Mouse (Mus musculus): ENCODE results near the gene Fgfr2. TPM values are rescaled to one million over a fixed set of nuclear protein-coding genes. Genes with fewer than 3 reads are reported as not detected.

Fgfr2 gene
- polyA plus RNA-seq, 1 experiment: 1.7 TPM

DNA sequence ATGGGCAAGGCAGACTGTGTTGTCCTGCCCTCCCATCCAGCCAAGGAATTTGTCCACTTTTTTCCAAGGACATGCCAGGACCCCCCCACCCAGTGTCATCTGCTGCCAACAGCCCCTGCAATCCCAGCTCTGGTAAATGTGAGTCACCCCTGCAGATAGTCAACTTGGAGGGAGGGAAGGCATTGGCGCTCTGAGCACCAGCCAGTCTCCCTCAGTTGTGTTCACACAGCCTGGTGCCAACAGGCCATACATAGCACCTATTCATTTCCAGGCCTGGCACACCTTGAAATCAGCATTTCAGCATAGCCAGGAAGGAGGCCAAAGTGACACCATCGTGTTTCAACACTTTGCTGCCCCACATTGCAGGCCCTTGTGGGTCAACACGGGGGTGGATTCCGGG lies 439.2 kb downstream of the Fgfr2 start:
- H3K4me3 ChIP-seq (ENCODE audit: insufficient read depth, poor library complexity, severe bottlenecking): no peak overlapping the region
- H3K79me2 ChIP-seq (ENCODE audit: control insufficient read depth, insufficient read depth): no peaks in the 10 kb centered on the region
- H3K79me3 ChIP-seq (ENCODE audit: low read depth): no peaks in the 10 kb centered on the region
- no peaks in the 10 kb centered on the region for H3K36me3 ChIP-seq (ENCODE audit: control insufficient read depth, insufficient read depth)
- H3K27me3 ChIP-seq (ENCODE audit: control insufficient read depth, insufficient read depth, insufficient read length): no peaks in the 10 kb centered on the region
- H3ac ChIP-seq (ENCODE audit: control insufficient read depth, insufficient read length, low read depth): no peak overlapping the region
- no peak for TF ChIP-seq FOSL1 (IDR thresholded peaks at IDR 0.05; ENCODE audit: insufficient read depth, low read length, poor library complexity, severe bottlenecking)
- TF ChIP-seq CTCF (IDR thresholded peaks at IDR 0.05; ENCODE audit: control insufficient read depth, insufficient read depth, insufficient read length): no peak
- no peak for TF ChIP-seq MYOG (IDR thresholded peaks at IDR 0.05; ENCODE audit: control insufficient read depth, extremely low read depth, insufficient read length)
- TF ChIP-seq MYOD1 (IDR thresholded peaks at IDR 0.05; ENCODE audit: control insufficient read depth, insufficient read length, low read depth): no peak
- no peak for TF ChIP-seq USF1 (IDR thresholded peaks at IDR 0.05; ENCODE audit: low read depth)
- TF ChIP-seq CEBPB (IDR thresholded peaks at IDR 0.05; ENCODE audit: low read depth): no peak
- TF ChIP-seq MAX (IDR thresholded peaks at IDR 0.05): no peak

DNA sequence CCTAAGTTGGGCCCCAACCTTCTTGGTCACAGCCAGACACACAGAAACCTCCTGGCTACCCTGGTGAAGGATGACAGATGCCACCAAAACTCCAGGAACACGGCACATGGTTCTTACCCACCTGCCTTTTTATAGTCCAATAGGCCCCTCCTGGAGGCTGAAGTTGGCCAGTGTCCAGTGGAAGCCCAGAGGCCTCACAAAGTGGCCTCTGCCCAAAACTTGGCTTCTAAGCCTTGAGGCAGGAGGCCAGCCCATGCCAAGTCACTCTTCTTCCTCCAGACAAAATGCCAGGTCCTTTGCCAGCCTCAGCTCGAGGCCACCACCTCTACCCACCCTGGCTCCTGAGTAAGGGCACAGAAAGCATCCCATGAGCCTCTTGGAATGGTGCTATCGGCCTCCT lies 440.2 kb downstream of the Fgfr2 start:
- Histone ChIP-seq H3K79me2 (ENCODE audit: control insufficient read depth, insufficient read depth) (no peaks in the 10 kb centered on the region), H3K36me3 (ENCODE audit: control insufficient read depth, insufficient read depth) (no peaks in the 10 kb centered on the region), H3ac (ENCODE audit: control insufficient read depth, insufficient read length, low read depth) (no peak overlapping the region), H3K4me3 (ENCODE audit: insufficient read depth, poor library complexity, severe bottlenecking) (no peak overlapping the region), H3K79me3 (ENCODE audit: low read depth) (no peaks in the 10 kb centered on the region), H3K27me3 (ENCODE audit: control insufficient read depth, insufficient read depth, insufficient read length) (no peaks in the 10 kb centered on the region)
- TF ChIP-seq CEBPB (IDR thresholded peaks at IDR 0.05; ENCODE audit: low read depth) (no peak), MAX (IDR thresholded peaks at IDR 0.05) (no peak), MYOD1 (IDR thresholded peaks at IDR 0.05; ENCODE audit: control insufficient read depth, insufficient read length, low read depth) (no peak), MYOG (IDR thresholded peaks at IDR 0.05; ENCODE audit: control insufficient read depth, extremely low read depth, insufficient read length) (no peak), USF1 (IDR thresholded peaks at IDR 0.05; ENCODE audit: low read depth) (no peak), CTCF (IDR thresholded peaks at IDR 0.05; ENCODE audit: control insufficient read depth, insufficient read depth, insufficient read length) (no peak), FOSL1 (IDR thresholded peaks at IDR 0.05; ENCODE audit: insufficient read depth, low read length, poor library complexity, severe bottlenecking) (no peak)

DNA sequence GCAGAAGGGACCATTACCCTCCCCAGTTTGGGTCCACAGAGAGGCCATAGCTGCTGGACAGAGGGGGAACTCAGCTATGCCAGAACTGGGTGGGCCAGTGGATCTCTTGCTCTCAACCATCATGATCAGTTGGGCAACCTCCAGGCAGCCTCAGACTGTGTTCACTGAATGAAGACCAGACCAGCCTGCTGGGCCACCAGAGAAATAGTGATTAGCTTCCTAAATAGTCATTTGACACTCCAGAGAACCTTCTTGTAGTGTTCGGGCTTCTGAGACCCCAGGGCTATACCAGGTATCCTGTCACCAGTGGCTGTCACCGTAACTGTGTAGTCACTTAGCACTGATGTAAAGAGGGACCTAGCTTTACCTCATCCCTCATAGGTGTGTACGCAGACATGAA lies 440.8 kb downstream of the Fgfr2 start:
- no peaks in the 10 kb centered on the region for H3K79me3 ChIP-seq (ENCODE audit: low read depth)
- H3K27me3 ChIP-seq (ENCODE audit: control insufficient read depth, insufficient read depth, insufficient read length): no peaks in the 10 kb centered on the region
- TF ChIP-seq MYOG (IDR thresholded peaks at IDR 0.05; ENCODE audit: control insufficient read depth, extremely low read depth, insufficient read length) (no peak), USF1 (IDR thresholded peaks at IDR 0.05; ENCODE audit: low read depth) (no peak), CTCF (IDR thresholded peaks at IDR 0.05; ENCODE audit: control insufficient read depth, insufficient read depth, insufficient read length) (no peak), MYOD1 (IDR thresholded peaks at IDR 0.05; ENCODE audit: control insufficient read depth, insufficient read length, low read depth) (no peak), CEBPB (IDR thresholded peaks at IDR 0.05; ENCODE audit: low read depth) (no peak), FOSL1 (IDR thresholded peaks at IDR 0.05; ENCODE audit: insufficient read depth, low read length, poor library complexity, severe bottlenecking) (no peak), MAX (IDR thresholded peaks at IDR 0.05) (no peak)
- H3ac ChIP-seq (ENCODE audit: control insufficient read depth, insufficient read length, low read depth): no peak overlapping the region
- no peaks in the 10 kb centered on the region for H3K79me2 ChIP-seq (ENCODE audit: control insufficient read depth, insufficient read depth)
- no peaks in the 10 kb centered on the region for H3K36me3 ChIP-seq (ENCODE audit: control insufficient read depth, insufficient read depth)
- no peak overlapping the region for H3K4me3 ChIP-seq (ENCODE audit: insufficient read depth, poor library complexity, severe bottlenecking)

DNA sequence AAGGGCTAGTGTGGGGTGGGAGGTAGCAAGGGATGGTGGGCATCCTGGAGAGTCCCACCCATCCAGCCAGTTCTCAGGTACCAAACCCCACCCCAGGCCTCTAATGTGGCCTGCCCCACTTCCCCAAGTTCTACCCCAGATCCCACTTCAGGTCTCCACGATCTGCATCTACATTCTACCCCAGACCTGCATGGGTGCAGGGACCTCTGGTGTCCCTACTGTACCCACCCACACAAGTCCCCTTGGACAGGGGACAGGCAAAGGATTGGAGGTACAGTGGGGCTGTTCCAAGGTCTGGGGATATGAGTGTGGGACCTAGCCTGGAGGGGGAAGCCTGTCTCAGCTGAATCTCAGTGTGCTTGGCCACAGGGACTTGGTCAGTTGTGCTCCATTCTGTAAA lies 441.3 kb downstream of the Fgfr2 start:
- TF ChIP-seq CEBPB (IDR thresholded peaks at IDR 0.05; ENCODE audit: low read depth): no peak
- no peak for TF ChIP-seq MAX (IDR thresholded peaks at IDR 0.05)
- no peak for TF ChIP-seq MYOG (IDR thresholded peaks at IDR 0.05; ENCODE audit: control insufficient read depth, extremely low read depth, insufficient read length)
- TF ChIP-seq FOSL1 (IDR thresholded peaks at IDR 0.05; ENCODE audit: insufficient read depth, low read length, poor library complexity, severe bottlenecking): no peak
- TF ChIP-seq USF1 (IDR thresholded peaks at IDR 0.05; ENCODE audit: low read depth): no peak
- no peak for TF ChIP-seq MYOD1 (IDR thresholded peaks at IDR 0.05; ENCODE audit: control insufficient read depth, insufficient read length, low read depth)
- TF ChIP-seq CTCF (IDR thresholded peaks at IDR 0.05; ENCODE audit: control insufficient read depth, insufficient read depth, insufficient read length): no peak
- Histone ChIP-seq H3K79me2 (ENCODE audit: control insufficient read depth, insufficient read depth) (no peaks in the 10 kb centered on the region), H3K36me3 (ENCODE audit: control insufficient read depth, insufficient read depth) (no peaks in the 10 kb centered on the region)

DNA sequence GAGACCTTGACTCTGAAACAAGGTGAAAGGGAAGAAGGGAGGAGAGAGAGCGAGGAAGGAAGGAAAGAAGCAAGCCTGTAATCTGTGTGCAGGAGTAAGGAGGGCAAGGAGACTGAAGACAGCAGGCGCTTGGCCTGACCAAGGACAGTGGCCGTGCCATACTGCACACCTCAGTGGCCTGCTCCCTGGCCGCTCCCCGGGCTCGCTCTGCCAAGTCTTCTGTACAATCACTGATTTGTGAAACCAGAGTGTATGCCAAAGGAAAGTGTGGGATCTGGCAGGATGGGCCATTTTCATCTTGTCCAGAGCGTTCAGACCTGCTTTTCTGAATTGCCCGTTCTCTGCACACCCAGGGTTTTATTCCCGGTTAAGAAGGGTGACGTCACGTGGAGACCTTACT lies 441.9 kb downstream of the Fgfr2 start:
- Histone ChIP-seq H3K36me3 (ENCODE audit: control insufficient read depth, insufficient read depth) (no peaks in the 10 kb centered on the region), H3K79me3 (ENCODE audit: low read depth) (no peaks in the 10 kb centered on the region), H3K79me2 (ENCODE audit: control insufficient read depth, insufficient read depth) (no peaks in the 10 kb centered on the region), H3K27me3 (ENCODE audit: control insufficient read depth, insufficient read depth, insufficient read length) (no peaks in the 10 kb centered on the region), H3K4me3 (ENCODE audit: insufficient read depth, poor library complexity, severe bottlenecking) (no peak overlapping the region), H3ac (ENCODE audit: control insufficient read depth, insufficient read length, low read depth) (no peak overlapping the region)
- no peak for TF ChIP-seq MYOD1 (IDR thresholded peaks at IDR 0.05; ENCODE audit: control insufficient read depth, insufficient read length, low read depth)
- no peak for TF ChIP-seq MAX (IDR thresholded peaks at IDR 0.05)
- TF ChIP-seq FOSL1 (IDR thresholded peaks at IDR 0.05; ENCODE audit: insufficient read depth, low read length, poor library complexity, severe bottlenecking): no peak
- TF ChIP-seq CTCF (IDR thresholded peaks at IDR 0.05; ENCODE audit: control insufficient read depth, insufficient read depth, insufficient read length): no peak
- TF ChIP-seq MYOG (IDR thresholded peaks at IDR 0.05; ENCODE audit: control insufficient read depth, extremely low read depth, insufficient read length): no peak
- TF ChIP-seq CEBPB (IDR thresholded peaks at IDR 0.05; ENCODE audit: low read depth): no peak
- no peak for TF ChIP-seq USF1 (IDR thresholded peaks at IDR 0.05; ENCODE audit: low read depth)

More for the DNA sequence above, 441.3 kb downstream of the Fgfr2 start:
- Histone ChIP-seq H3K79me3 (ENCODE audit: low read depth) (no peaks in the 10 kb centered on the region), H3K4me3 (ENCODE audit: insufficient read depth, poor library complexity, severe bottlenecking) (no peak overlapping the region), H3ac (ENCODE audit: control insufficient read depth, insufficient read length, low read depth) (no peak overlapping the region), H3K27me3 (ENCODE audit: control insufficient read depth, insufficient read depth, insufficient read length) (no peaks in the 10 kb centered on the region)

DNA sequence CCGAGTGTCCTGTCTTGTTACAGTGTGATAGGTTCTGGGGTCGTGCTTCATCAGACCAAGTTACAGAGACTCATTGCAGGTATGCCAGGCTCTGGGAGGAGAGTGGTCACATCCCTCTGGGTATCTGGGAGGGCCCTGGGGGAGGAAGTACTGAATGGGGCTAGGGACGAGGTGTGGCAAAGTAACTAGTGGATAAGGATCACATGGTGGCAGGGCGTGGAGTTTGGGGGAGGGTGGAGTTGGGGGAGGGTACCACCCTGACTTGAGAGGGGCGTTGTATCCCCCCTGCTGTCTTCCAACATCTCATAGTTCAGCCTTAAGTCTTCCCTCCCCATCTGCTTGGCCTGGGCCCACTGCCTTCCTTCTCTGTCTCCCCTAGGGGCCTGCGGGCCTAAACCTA lies 443.6 kb downstream of the Fgfr2 start:
- H3K79me2 ChIP-seq (ENCODE audit: control insufficient read depth, insufficient read depth): no peaks in the 10 kb centered on the region
- H3K27me3 ChIP-seq (ENCODE audit: control insufficient read depth, insufficient read depth, insufficient read length): no peaks in the 10 kb centered on the region
- no peak overlapping the region for H3ac ChIP-seq (ENCODE audit: control insufficient read depth, insufficient read length, low read depth)
- H3K79me3 ChIP-seq (ENCODE audit: low read depth): no peaks in the 10 kb centered on the region
- H3K4me3 ChIP-seq (ENCODE audit: insufficient read depth, poor library complexity, severe bottlenecking): no peak overlapping the region
- TF ChIP-seq MYOG (IDR thresholded peaks at IDR 0.05; ENCODE audit: control insufficient read depth, extremely low read depth, insufficient read length) (no peak), USF1 (IDR thresholded peaks at IDR 0.05; ENCODE audit: low read depth) (no peak), MYOD1 (IDR thresholded peaks at IDR 0.05; ENCODE audit: control insufficient read depth, insufficient read length, low read depth) (no peak), CTCF (IDR thresholded peaks at IDR 0.05; ENCODE audit: control insufficient read depth, insufficient read depth, insufficient read length) (no peak), CEBPB (IDR thresholded peaks at IDR 0.05; ENCODE audit: low read depth) (no peak), MAX (IDR thresholded peaks at IDR 0.05) (no peak), FOSL1 (IDR thresholded peaks at IDR 0.05; ENCODE audit: insufficient read depth, low read length, poor library complexity, severe bottlenecking) (no peak)
- H3K36me3 ChIP-seq (ENCODE audit: control insufficient read depth, insufficient read depth): no peaks in the 10 kb centered on the region
